Mouse (Mus musculus) heart, embryonic 10.5 days (tissue): ENCODE results near the gene Htr1f. TPM values are rescaled to one million over a fixed set of nuclear protein-coding genes. Genes with fewer than 3 reads are reported as not detected.

ENCODE experiments used
- DNase-seq: peaks from one replicate; pipeline ENCODE4 v3.0.0-alpha.2; 2017; ENCODE audit warnings: low spot score
- H3K27ac ChIP-seq: fragments of 300-500 bp; sonication (generic); 2 replicates; pipeline ENCODE4 v1.5.1; 2016; ENCODE audit warnings: mild to moderate bottlenecking
- H3K27me3 ChIP-seq: fragments of 300-500 bp; sonication (generic); 2 replicates; pipeline ENCODE4 v1.6.1; 2016; ENCODE audit warnings: mild to moderate bottlenecking; ENCODE audit not compliant: poor library complexity, insufficient read depth, severe bottlenecking
- H3K36me3 ChIP-seq: fragments of 300-500 bp; sonication (generic); 2 replicates; pipeline ENCODE4 v1.6.1; 2016; ENCODE audit warnings: mild to moderate bottlenecking, moderate library complexity
- H3K4me1 ChIP-seq: fragments of 300-500 bp; sonication (generic); 2 replicates; pipeline ENCODE4 v1.6.1; 2016; ENCODE audit warnings: mild to moderate bottlenecking
- H3K4me3 ChIP-seq: fragments of 300-500 bp; sonication (generic); 2 replicates; pipeline ENCODE4 v1.5.1; 2016; ENCODE audit warnings: mild to moderate bottlenecking, moderate library complexity
- H3K9me3 ChIP-seq: fragments of 300-500 bp; sonication (generic); 2 replicates; pipeline ENCODE4 v1.6.1; 2016; ENCODE audit warnings: mild to moderate bottlenecking, moderate library complexity
- WGBS: fragments of 180-500 bp; shearing (Covaris S2); methylation state at CpG from one replicate; pipeline ENCODE4 v1.1.7; 2016; 5-methylcytosine and 5-hydroxymethylcytosine counted together
- polyA plus RNA-seq: library from polyadenylated mRNA; unstranded; fragments of >200 nt; fragmentation: Nextera tagmentation; extraction: Ambion mirVana; gene quantifications from 2 replicates; pipeline ENCODE4 v1.2.1, GENCODE M21; 2016

The Htr1f gene
- polyA plus RNA-seq, 1 experiment from 2014 or later = not detected

GRCm38 (mm10) chr16:64923500-64923899, 182.2 kb downstream of the Htr1f start:
- H3K27me3 ChIP-seq = no peaks in the 10 kb centered on the region
- 42% methylated on average over 9 of the region's 9 CpGs for WGBS
- H3K4me3 ChIP-seq = no peak overlapping the region
- no peak overlapping the region for H3K27ac ChIP-seq
- no peaks in the 10 kb centered on the region for H3K36me3 ChIP-seq
- no peak for DNase-seq
- no peaks in the 10 kb centered on the region for H3K9me3 ChIP-seq
- H3K4me1 ChIP-seq = 0 out of 2 replicates have a peak, but pooled peaks cover 4% of the 10 kb centered on the region

- Histone ChIP-seq H3K4me1 (no peaks in the 10 kb centered on the region), H3K9me3 (no peaks in the 10 kb centered on the region), H3K27me3 (no peaks in the 10 kb centered on the region), H3K36me3 (no peaks in the 10 kb centered on the region), H3K4me3 (no peak overlapping the region), H3K27ac (no peak overlapping the region)
- no peak for DNase-seq
- 74% methylated on average over 10 of the region's 10 CpGs for WGBS
Measured at GRCm38 (mm10) chr16:64908747-64909146, 196.9 kb downstream of the Htr1f start.

DNA sequence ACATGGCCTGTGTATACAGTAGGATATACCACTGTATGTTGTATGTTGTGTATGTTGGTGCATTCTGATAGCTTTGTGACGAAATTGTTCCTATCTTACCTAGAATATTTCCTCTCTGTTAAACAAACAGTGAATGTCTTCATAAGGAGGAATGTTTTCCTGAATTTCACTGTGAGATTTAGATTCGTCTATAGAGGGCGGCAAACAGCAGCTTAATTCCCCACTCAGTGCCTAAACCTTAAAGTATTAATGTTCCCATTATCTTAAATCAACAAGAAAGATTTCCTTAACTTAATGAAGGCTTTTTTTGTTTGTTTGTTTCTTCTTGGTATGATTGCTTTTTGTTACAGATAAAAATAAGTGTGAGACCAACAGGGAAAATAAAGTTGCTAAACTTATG, 198.5 kb downstream of the Htr1f start:
- H3K36me3 ChIP-seq = no peaks in the 10 kb centered on the region
- H3K4me1 ChIP-seq = no peaks in the 10 kb centered on the region
- H3K9me3 ChIP-seq = no peaks in the 10 kb centered on the region
- H3K4me3 ChIP-seq = no peak overlapping the region
- no peaks in the 10 kb centered on the region for H3K27me3 ChIP-seq
- no peak for DNase-seq
- H3K27ac ChIP-seq = no peak overlapping the region
- 36% methylated on average over 3 of the region's 3 CpGs for WGBS

- Histone ChIP-seq H3K4me3 (no peak overlapping the region), H3K9me3 (no peaks in the 10 kb centered on the region), H3K27ac (no peak overlapping the region), H3K27me3 (no peaks in the 10 kb centered on the region), H3K4me1 (no peaks in the 10 kb centered on the region), H3K36me3 (no peaks in the 10 kb centered on the region)
- 48% methylated on average over 2 of the region's 2 CpGs for WGBS
- no peak for DNase-seq
Measured at GRCm38 (mm10) chr16:64903328-64903727, 202.3 kb downstream of the Htr1f start.

DNA sequence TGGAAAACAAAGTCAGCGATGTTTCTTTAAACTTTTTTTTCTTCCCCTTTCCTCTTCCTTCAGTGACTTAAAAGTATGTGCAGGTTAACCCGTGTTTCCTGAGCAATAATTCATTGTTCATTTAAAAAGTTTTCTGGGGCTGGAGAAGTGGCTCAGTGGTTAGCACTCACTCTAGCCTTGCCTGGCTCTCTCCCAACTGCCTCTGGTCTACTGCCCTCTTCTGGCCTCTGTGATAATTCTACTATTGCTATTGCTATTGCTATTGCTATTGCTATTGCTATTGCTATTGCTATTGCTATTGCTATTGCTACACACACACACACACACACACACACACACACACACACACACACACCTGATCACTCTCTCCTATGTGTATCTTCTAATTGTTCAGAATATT, 206.6 kb downstream of the Htr1f start:
- no peaks in the 10 kb centered on the region for H3K9me3 ChIP-seq

DNA sequence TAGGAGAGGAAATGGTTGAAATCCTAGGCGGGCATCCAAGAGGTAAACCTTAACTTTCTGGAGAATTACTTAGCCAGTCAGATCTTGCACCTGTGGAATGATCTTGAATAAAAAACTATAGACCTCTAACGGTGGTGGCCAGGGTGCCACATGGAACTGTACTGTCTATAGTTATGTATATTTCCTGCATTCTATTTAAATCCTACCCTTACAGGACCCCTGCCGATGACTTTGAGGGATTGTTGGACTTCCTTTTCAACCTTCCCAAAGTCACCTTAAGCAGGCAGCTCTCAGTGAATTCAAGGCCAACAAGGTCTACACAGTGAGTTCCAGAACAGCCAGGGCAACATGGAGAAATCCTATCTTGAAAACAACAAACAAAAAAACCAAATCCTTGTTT, 216.2 kb downstream of the Htr1f start:
- H3K27ac ChIP-seq = no peak overlapping the region
- WGBS = 87% methylated on average over 3 of the region's 3 CpGs
- no peak overlapping the region for H3K4me3 ChIP-seq
- H3K36me3 ChIP-seq = no peaks in the 10 kb centered on the region
- DNase-seq = no peak
- H3K27me3 ChIP-seq = no peaks in the 10 kb centered on the region
- peaks cover 5% of the 10 kb centered on the region for H3K4me1 ChIP-seq
- H3K9me3 ChIP-seq = no peaks in the 10 kb centered on the region

More for the DNA sequence above, 206.6 kb downstream of the Htr1f start:
- DNase-seq = no peak
- no peak overlapping the region for H3K27ac ChIP-seq
- H3K27me3 ChIP-seq = no peaks in the 10 kb centered on the region
- no peaks in the 10 kb centered on the region for H3K4me1 ChIP-seq
- WGBS = 69% methylated on average over 2 of the region's 2 CpGs
- H3K4me3 ChIP-seq = no peak overlapping the region
- no peaks in the 10 kb centered on the region for H3K36me3 ChIP-seq

DNA sequence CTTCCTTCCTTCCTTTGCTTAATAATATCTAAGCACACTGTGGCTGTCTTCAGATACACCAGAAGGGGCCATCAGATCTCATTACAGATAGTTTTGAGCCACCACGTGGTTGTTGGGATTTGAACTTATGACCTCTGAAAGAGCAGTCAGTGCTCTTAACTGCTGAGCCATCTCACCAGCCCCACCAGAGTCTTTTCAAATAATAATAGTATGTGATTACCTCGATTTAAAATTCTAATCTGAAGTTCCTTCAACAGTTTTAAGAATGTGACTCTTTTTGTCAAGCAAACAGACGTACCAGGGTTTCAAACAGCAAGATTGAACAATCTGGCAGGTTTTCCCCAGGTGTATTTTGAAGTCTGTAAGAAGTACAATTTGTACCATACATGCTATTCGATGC, 220.1 kb downstream of the Htr1f start:
- Histone ChIP-seq H3K4me3 (no peak overlapping the region), H3K4me1 (peaks cover 12% of the 10 kb centered on the region), H3K27me3 (no peaks in the 10 kb centered on the region), H3K9me3 (no peaks in the 10 kb centered on the region), H3K27ac (no peak overlapping the region), H3K36me3 (no peaks in the 10 kb centered on the region)
- whole genome bisulfite sequencing = 50% methylated on average over 4 of the region's 4 CpGs
- no peak for DNase-seq

DNA sequence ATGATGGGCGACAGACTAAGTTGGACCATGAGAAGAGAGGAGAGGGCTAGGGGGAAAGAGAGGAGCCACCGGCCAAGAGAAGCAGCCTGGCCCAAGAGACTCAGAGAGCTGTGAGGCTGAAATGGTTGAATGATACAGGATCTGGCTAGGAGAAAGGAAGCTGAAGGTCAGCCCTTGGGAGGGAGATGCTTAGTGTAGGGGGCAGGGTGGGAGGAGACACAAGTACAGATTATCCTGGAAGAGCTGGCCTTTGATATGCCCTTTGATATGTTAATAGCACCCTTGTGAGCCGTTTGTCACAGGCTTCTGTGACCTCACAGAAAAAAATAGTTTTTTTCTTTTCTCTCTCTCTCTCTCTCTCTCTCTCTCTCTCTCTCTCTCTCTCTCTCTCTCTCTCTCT, 220.5 kb downstream of the Htr1f start:
- 23% methylated on average over 3 of the region's 3 CpGs for WGBS
- Histone ChIP-seq H3K36me3 (no peaks in the 10 kb centered on the region), H3K27ac (no peak overlapping the region), H3K9me3 (no peaks in the 10 kb centered on the region), H3K27me3 (no peaks in the 10 kb centered on the region), H3K4me1 (peaks cover 12% of the 10 kb centered on the region), H3K4me3 (no peak overlapping the region)
- DNase-seq = no peak

DNA sequence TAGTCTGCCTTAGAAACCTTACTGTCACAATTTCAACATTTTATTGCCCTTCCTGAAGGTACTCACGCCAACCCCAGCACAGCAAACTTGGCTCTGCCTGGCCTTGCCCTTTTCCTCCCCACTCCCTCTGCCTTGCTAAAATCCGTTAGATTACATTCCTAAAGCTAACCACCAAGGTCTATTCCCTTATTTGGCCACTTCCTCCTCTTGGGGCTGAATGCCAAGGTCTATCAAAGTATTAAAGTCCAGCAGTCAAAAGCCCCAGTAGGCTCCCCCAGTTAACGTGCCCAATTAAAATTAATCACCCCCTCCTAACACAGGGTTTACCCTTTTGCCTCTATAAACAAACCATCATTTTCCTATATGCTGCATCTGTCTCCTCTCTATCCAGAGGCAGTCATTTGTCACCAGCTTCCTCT, 221.2 kb downstream of the Htr1f start:
- DNase-seq = no peak

GRCm38 (mm10) chr16:64883896-64884295, 221.8 kb downstream of the Htr1f start:
- WGBS = 31% methylated on average over 5 of the region's 5 CpGs
- no peak overlapping the region for H3K4me3 ChIP-seq
- DNase-seq = no peak
- H3K27ac ChIP-seq = no peak overlapping the region
- peaks cover 12% of the 10 kb centered on the region for H3K4me1 ChIP-seq
- H3K36me3 ChIP-seq = no peaks in the 10 kb centered on the region
- no peaks in the 10 kb centered on the region for H3K9me3 ChIP-seq
- H3K27me3 ChIP-seq = no peaks in the 10 kb centered on the region

More for the DNA sequence above, 221.2 kb downstream of the Htr1f start:
- Histone ChIP-seq H3K9me3 (no peaks in the 10 kb centered on the region), H3K27me3 (no peaks in the 10 kb centered on the region), H3K4me3 (no peak overlapping the region), H3K4me1 (peaks cover 12% of the 10 kb centered on the region), H3K27ac (no peak overlapping the region), H3K36me3 (no peaks in the 10 kb centered on the region)
- 23% methylated on average over 3 of the region's 3 CpGs for WGBS

DNA sequence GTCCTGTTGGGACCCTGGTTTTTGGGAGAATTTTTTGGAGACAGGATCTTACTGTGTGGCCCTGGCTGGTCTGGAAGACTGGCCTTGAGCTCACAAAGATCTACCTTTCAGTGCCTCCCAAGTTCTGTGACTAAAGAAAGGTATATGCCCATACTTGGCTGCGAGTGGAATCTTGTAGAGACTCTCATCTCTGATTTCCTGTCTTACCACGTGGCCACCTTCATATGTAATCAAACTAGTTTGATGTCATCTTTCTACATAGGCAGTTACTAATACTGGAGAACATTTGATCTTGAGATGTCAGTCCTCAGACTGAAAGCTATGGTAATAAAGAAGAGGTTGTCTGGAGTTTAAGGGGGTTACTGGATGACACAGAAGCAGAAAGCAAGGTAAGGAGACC, 224.2 kb downstream of the Htr1f start:
- H3K9me3 ChIP-seq = no peaks in the 10 kb centered on the region
- peaks cover 12% of the 10 kb centered on the region for H3K4me1 ChIP-seq
- no peaks in the 10 kb centered on the region for H3K27me3 ChIP-seq
- WGBS = 80% methylated on average over 2 of the region's 2 CpGs
- H3K4me3 ChIP-seq = no peak overlapping the region
- no peaks in the 10 kb centered on the region for H3K36me3 ChIP-seq
- no peak overlapping the region for H3K27ac ChIP-seq
- DNase-seq = no peak

DNA sequence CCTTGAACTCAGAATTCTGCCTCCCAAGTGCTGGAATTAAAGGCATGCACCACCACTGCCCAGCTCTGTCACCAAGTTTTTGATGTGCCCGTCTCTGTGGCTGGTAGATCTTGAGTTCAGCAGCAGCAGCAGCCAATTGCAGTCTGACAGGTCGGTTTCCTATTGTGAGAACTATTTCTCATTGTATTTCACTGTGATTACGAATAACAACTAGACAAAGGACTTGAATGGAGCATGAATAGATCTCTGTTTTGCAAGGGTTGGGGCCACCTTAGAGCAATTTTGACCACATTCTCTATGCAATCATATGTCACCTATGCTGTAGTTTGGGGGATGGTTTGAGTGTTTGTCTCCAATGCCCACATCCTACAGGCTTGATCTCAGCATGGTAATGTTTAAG, 224.7 kb downstream of the Htr1f start:
- no peaks in the 10 kb centered on the region for H3K27me3 ChIP-seq
- DNase-seq = no peak
- H3K9me3 ChIP-seq = no peaks in the 10 kb centered on the region
- H3K27ac ChIP-seq = no peak overlapping the region
- 84% methylated on average over 3 of the region's 3 CpGs for WGBS
- H3K36me3 ChIP-seq = no peaks in the 10 kb centered on the region
- no peak overlapping the region for H3K4me3 ChIP-seq
- peaks cover 12% of the 10 kb centered on the region for H3K4me1 ChIP-seq

- no peak for DNase-seq
- H3K4me1 ChIP-seq = peaks cover 9% of the 10 kb centered on the region
- H3K9me3 ChIP-seq = no peaks in the 10 kb centered on the region
- H3K27me3 ChIP-seq = no peaks in the 10 kb centered on the region
- no peak overlapping the region for H3K4me3 ChIP-seq
- no peak overlapping the region for H3K27ac ChIP-seq
- WGBS = 74% methylated on average over 5 of the region's 5 CpGs
- H3K36me3 ChIP-seq = no peaks in the 10 kb centered on the region
Measured at GRCm38 (mm10) chr16:64879735-64880134, 225.9 kb downstream of the Htr1f start.

GRCm38 (mm10) chr16:64878611-64879132, 227.0 kb downstream of the Htr1f start:
- WGBS = 83% methylated on average over 3 of the region's 3 CpGs
- DNase-seq = no peak
- H3K4me3 ChIP-seq = no peak overlapping the region
- no peaks in the 10 kb centered on the region for H3K9me3 ChIP-seq
- H3K27ac ChIP-seq = no peak overlapping the region
- no peaks in the 10 kb centered on the region for H3K27me3 ChIP-seq
- no peaks in the 10 kb centered on the region for H3K36me3 ChIP-seq
- no peaks in the 10 kb centered on the region for H3K4me1 ChIP-seq
